14 mouse cellular contexts compared by ENCODE assay signal in the genomic region with DNA sequence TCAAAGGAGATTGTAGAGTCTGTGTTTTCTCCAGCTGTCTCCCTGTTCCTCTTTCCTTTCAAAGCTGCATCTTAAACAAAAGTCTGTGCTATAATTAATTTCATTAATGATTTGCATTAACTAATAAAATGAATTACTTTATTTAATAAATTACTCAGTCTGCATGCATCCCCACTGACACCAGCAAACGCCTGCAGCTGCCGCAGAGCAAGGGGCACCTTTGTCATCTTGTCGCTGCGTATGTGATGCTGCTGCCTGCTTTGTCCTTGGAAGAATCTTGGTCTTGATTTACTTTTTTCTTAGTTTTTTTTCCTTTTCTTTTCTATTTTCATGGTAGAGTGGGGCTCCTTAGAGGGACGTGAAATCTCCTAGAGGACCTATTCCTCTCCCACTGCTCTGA.
"Had no signal": no experiment of that assay in that cellular context is flagged by ENCODE, and none has a peak within 500 bp of the region (broad histone marks: within the 10 kb centered on the region; RNA-seq: fewer than 3 reads in every experiment).

No protein-coding gene starts in this region.

- H3K36me3 ChIP-seq: liver, embryonic 15.5 days had no signal

- H3K4me2 ChIP-seq: liver, embryonic 11.5 days; liver, embryonic 15.5 days; stomach, embryonic 15.5 days had no signal

- DNase-seq: kidney, adult 8-10 months; kidney, postnatal 25 days; lung, adult 2 months; lung, postnatal 36 days; right cerebral cortex, postnatal 14 days; thymus, adult 2 months; thymus, postnatal 25 days had no signal

- H3K9ac ChIP-seq: liver, embryonic 15.5 days; stomach, embryonic 15.5 days had no signal

- H3K27ac ChIP-seq: left cerebral cortex, adult 2 months; limb, embryonic 10.5 days; liver, embryonic 15.5 days; stomach, embryonic 15.5 days had no signal

- H3K4me3 ChIP-seq: left cerebral cortex, adult 2 months; limb, embryonic 10.5 days; liver, embryonic 15.5 days; stomach, embryonic 15.5 days had no signal

- H3K9me3 ChIP-seq: limb, embryonic 10.5 days; liver, embryonic 15.5 days; stomach, embryonic 15.5 days had no signal

- H3K4me1 ChIP-seq: liver, embryonic 15.5 days; stomach, embryonic 15.5 days had no signal

- H3K27me3 ChIP-seq: liver, embryonic 15.5 days; stomach, embryonic 15.5 days had no signal

- ATAC-seq: intestine, postnatal 0 days; lung, postnatal 0 days had no signal
